Mouse (Mus musculus): Measurements from ENCODE around the gene Fank1. TPM values are rescaled to one million over a fixed set of nuclear protein-coding genes. Genes with fewer than 3 reads are reported as not detected.
A peak's percentile ranks its signal among the peaks of the same experiment; 100 is the strongest.

The Fank1 gene
- polyA plus RNA-seq, 1 experiment from 2014 or later: 0.25 TPM

DNA sequence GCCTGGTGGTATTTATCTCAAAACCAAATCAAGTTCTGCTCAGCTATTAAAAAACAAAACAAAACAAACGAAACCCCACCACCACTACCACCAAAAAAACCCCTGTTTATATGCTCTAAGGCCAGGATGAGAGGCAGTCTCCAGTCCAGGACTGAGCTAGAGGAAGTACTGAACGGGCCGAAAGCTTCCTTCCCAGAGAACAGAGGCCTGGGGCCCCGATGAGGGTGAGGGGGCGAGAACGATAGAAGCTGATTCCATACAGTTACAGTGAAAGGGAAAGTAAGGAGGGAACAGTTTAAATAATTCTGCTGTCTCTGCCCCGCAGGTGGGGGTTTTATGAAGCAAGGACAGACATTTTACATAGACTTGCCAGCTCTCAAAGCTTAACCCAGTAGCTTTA lies 52.9 kb downstream of the Fank1 start:
- 55% methylated on average over 7 of the region's 7 CpGs for WGBS
- no peaks in the 10 kb centered on the region for H3K27me3 ChIP-seq (ENCODE audit: control insufficient read depth, insufficient read depth, low read length)
- no peak overlapping the region for H3K4me2 ChIP-seq (ENCODE audit: low read depth, low read length)
- no peak for ATAC-seq (replicated peaks; ENCODE audit: extremely low read depth, insufficient read depth, low FRiP score)
- peaks cover 3% of the 10 kb centered on the region; the same call in 1 of the 2 replicates for H3K4me1 ChIP-seq (ENCODE audit: control insufficient read depth, insufficient read depth, low read length)
- no peaks in the 10 kb centered on the region for H3K9me3 ChIP-seq (replicated peaks; ENCODE audit: control insufficient read depth, low read length)
- no peak overlapping the region for H3K9ac ChIP-seq (ENCODE audit: low read length)
- H3K4me3 ChIP-seq (ENCODE audit: low read length): no peak overlapping the region
- H3K27ac ChIP-seq (ENCODE audit: low read length): no peak overlapping the region
- H3K36me3 ChIP-seq (ENCODE audit: control insufficient read depth, insufficient read depth): no peaks in the 10 kb centered on the region

DNA sequence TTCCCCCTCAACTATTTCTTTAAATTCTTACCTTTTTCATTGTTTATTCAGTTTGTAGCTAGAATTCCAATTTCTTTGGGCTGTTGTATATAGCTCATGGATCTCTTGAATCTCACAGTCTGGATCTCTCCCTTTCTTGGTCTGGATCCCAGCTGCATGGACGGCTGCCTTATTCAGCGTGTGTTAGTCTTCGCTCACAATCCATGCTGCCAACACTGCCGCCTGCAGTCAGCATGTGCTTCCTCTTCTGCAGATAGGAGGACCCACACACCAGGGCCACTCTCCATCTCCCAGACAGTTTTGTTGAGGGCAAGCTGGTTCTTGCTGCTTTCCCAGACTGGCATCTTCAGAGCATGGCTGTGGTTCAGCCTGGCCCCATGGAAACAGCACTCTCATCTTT lies 62.9 kb downstream of the Fank1 start:
- Histone ChIP-seq H3K4me2 (ENCODE audit: low read depth, low read length) (no peak overlapping the region), H3K27me3 (ENCODE audit: control insufficient read depth, insufficient read depth, low read length) (no peaks in the 10 kb centered on the region), H3K4me1 (ENCODE audit: control insufficient read depth, insufficient read depth, low read length) (no peaks in the 10 kb centered on the region), H3K4me3 (ENCODE audit: low read length) (no peak overlapping the region), H3K9ac (ENCODE audit: low read length) (no peak overlapping the region), H3K36me3 (ENCODE audit: control insufficient read depth, insufficient read depth) (no peaks in the 10 kb centered on the region), H3K9me3 (replicated peaks; ENCODE audit: control insufficient read depth, low read length) (no peaks in the 10 kb centered on the region), H3K27ac (ENCODE audit: low read length) (no peak overlapping the region)
- no peak for ATAC-seq (replicated peaks; ENCODE audit: extremely low read depth, insufficient read depth, low FRiP score)
- 61% methylated on average over 4 of the region's 4 CpGs for WGBS

DNA sequence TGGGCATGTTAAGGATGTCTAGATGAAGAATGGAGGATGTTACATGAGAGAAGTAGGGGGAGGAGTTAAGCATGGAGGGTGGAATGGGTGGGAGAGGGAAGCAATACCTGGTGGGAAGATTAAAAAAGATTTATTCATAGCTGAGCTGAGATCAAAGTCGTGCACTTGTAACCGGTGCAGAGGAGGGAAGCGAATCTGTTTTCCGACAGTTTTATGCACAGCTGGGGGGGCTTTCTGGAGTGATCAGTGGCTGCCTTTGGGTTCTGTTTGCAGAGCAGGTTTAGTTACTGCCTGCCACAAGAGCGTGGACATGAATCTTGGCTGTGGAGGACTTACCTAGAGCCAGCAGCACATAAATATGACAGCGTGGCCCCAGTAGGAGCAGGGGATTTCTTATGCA lies 65.4 kb downstream of the Fank1 start:
- H3K9ac ChIP-seq (ENCODE audit: low read length): no peak overlapping the region
- no peak overlapping the region for H3K4me3 ChIP-seq (ENCODE audit: low read length)
- H3K27me3 ChIP-seq (ENCODE audit: control insufficient read depth, insufficient read depth, low read length): no peaks in the 10 kb centered on the region
- no peak for ATAC-seq (replicated peaks; ENCODE audit: extremely low read depth, insufficient read depth, low FRiP score)
- H3K27ac ChIP-seq (ENCODE audit: low read length): no peak overlapping the region
- H3K4me1 ChIP-seq (ENCODE audit: control insufficient read depth, insufficient read depth, low read length): 0 out of 2 replicates have a peak, but pooled peaks cover under 1% of the 10 kb centered on the region
- H3K4me2 ChIP-seq (ENCODE audit: low read depth, low read length): no peak overlapping the region
- no peaks in the 10 kb centered on the region for H3K36me3 ChIP-seq (ENCODE audit: control insufficient read depth, insufficient read depth)
- WGBS: 71% methylated on average over 6 of the region's 6 CpGs
- no peaks in the 10 kb centered on the region for H3K9me3 ChIP-seq (replicated peaks; ENCODE audit: control insufficient read depth, low read length)

DNA sequence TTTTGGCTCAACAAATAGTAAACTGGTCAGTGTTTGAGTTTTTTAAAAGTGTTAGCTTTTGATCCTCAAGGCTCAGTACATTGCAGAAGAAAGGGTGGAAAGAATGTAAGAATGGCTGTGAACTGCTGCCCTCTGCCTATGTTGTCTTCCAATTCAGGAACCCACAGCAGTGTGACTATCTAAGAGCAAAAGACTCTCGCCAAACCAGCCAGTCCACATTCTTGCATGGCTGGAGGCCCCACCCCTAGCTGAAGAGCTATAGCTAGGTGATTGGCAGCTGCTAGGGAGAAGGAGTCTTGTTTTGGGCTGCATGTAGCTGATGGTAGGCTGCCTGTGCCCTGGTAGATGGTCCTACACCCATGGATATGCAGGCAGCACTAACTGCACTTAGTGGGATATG lies 70.5 kb downstream of the Fank1 start:
- no peak overlapping the region for H3K9ac ChIP-seq (ENCODE audit: low read length)
- no peak overlapping the region for H3K4me2 ChIP-seq (ENCODE audit: low read depth, low read length)
- ATAC-seq (replicated peaks; ENCODE audit: extremely low read depth, insufficient read depth, low FRiP score): no peak
- no peaks in the 10 kb centered on the region for H3K27me3 ChIP-seq (ENCODE audit: control insufficient read depth, insufficient read depth, low read length)
- H3K4me1 ChIP-seq (ENCODE audit: control insufficient read depth, insufficient read depth, low read length): peaks cover 9% of the 10 kb centered on the region; the same call in 1 of the 2 replicates
- H3K27ac ChIP-seq (ENCODE audit: low read length): no peak overlapping the region
- H3K36me3 ChIP-seq (ENCODE audit: control insufficient read depth, insufficient read depth): no peaks in the 10 kb centered on the region
- H3K9me3 ChIP-seq (replicated peaks; ENCODE audit: control insufficient read depth, low read length): no peaks in the 10 kb centered on the region
- H3K4me3 ChIP-seq (ENCODE audit: low read length): no peak overlapping the region
- WGBS: 33% methylated on average over 1 of the region's 1 CpGs

DNA sequence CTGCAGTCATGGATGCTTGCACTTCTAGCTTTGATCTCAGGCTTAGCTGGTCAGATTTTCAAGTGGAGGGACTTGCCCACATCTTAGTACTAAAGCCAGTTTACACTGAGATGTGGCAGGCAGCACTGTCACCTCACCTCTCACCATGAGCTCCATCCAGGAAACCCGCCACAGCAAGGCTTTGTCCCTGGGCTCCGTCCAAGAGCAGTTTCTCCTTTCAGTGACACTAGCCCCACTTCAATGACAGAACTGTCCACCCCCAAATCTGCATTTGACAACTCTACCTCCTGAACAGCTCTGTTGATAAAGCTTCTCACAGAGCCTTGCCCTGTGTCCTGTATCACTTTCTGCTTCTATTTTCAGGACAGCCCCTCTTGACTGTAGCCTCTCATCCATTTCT lies 71.5 kb downstream of the Fank1 start:
- WGBS: 40% methylated on average over 2 of the region's 2 CpGs
- Histone ChIP-seq H3K4me3 (ENCODE audit: low read length) (no peak overlapping the region), H3K27ac (ENCODE audit: low read length) (peak overlapping the region; percentile 46; the same call in 1 of the 2 replicates), H3K9ac (ENCODE audit: low read length) (no peak overlapping the region), H3K4me2 (ENCODE audit: low read depth, low read length) (no peak overlapping the region), H3K36me3 (ENCODE audit: control insufficient read depth, insufficient read depth) (no peaks in the 10 kb centered on the region), H3K9me3 (replicated peaks; ENCODE audit: control insufficient read depth, low read length) (no peaks in the 10 kb centered on the region), H3K27me3 (ENCODE audit: control insufficient read depth, insufficient read depth, low read length) (no peaks in the 10 kb centered on the region), H3K4me1 (ENCODE audit: control insufficient read depth, insufficient read depth, low read length) (peaks cover 9% of the 10 kb centered on the region; the same call in 1 of the 2 replicates)
- ATAC-seq (replicated peaks; ENCODE audit: extremely low read depth, insufficient read depth, low FRiP score): peak; percentile 74

DNA sequence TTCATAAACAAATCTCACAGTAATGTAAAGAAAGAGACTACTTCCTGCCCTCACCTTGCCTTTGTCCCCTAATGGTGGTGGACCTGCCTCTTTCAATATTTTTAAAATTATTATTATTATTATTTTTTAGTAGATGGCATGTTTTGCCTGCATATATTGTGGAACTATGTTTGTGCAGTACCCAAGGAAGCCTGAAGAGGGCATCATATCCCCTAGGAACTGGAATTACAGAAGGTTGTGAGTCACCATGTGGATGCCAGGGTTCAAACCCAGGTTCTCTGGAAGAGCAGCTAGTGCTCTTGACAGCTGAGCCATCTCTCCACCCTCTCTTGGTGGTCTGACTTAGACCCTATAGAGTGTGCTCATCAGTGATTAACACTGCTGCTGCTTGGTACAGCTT lies 74.1 kb downstream of the Fank1 start:
- H3K4me2 ChIP-seq (ENCODE audit: low read depth, low read length): no peak overlapping the region
- ATAC-seq (replicated peaks; ENCODE audit: extremely low read depth, insufficient read depth, low FRiP score): no peak

DNA sequence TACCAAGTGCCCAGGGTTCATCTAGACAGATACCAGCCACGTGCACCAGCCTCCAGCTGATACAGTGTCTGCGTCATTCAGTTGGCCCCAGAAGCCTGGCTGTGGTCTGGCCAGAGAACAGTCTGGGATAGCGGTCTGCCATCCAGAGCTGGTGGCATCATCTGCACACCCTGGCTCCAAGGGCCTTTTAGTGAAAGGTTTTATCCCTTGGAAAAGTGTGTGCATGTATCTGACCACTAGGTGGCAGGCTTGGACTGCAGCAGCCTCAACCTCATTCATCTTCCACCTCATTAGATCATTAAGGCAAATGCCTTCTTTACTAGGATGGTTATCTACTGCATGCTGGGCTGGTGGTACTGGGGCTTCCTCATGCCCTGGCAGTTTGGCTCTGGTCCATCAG lies 79.6 kb downstream of the Fank1 start:
- H3K27ac ChIP-seq (ENCODE audit: low read length): no peak overlapping the region
- no peak overlapping the region for H3K9ac ChIP-seq (ENCODE audit: low read length)
- H3K4me1 ChIP-seq (ENCODE audit: control insufficient read depth, insufficient read depth, low read length): no peaks in the 10 kb centered on the region
- no peaks in the 10 kb centered on the region for H3K9me3 ChIP-seq (replicated peaks; ENCODE audit: control insufficient read depth, low read length)
- H3K36me3 ChIP-seq (ENCODE audit: control insufficient read depth, insufficient read depth): no peaks in the 10 kb centered on the region
- H3K4me2 ChIP-seq (ENCODE audit: low read depth, low read length): no peak overlapping the region
- 5% methylated on average over 3 of the region's 3 CpGs for WGBS
- H3K27me3 ChIP-seq (ENCODE audit: control insufficient read depth, insufficient read depth, low read length): no peaks in the 10 kb centered on the region
- ATAC-seq (replicated peaks; ENCODE audit: extremely low read depth, insufficient read depth, low FRiP score): no peak; the same call in 1 of the 2 replicates
- H3K4me3 ChIP-seq (ENCODE audit: low read length): no peak overlapping the region

More for the DNA sequence above, 74.1 kb downstream of the Fank1 start:
- no peak overlapping the region for H3K4me3 ChIP-seq (ENCODE audit: low read length)
- no peaks in the 10 kb centered on the region for H3K36me3 ChIP-seq (ENCODE audit: control insufficient read depth, insufficient read depth)
- no peak overlapping the region for H3K9ac ChIP-seq (ENCODE audit: low read length)
- H3K27me3 ChIP-seq (ENCODE audit: control insufficient read depth, insufficient read depth, low read length): no peaks in the 10 kb centered on the region
- H3K27ac ChIP-seq (ENCODE audit: low read length): no peak overlapping the region
- H3K4me1 ChIP-seq (ENCODE audit: control insufficient read depth, insufficient read depth, low read length): peaks cover 9% of the 10 kb centered on the region; the same call in 1 of the 2 replicates
- no peaks in the 10 kb centered on the region for H3K9me3 ChIP-seq (replicated peaks; ENCODE audit: control insufficient read depth, low read length)

DNA sequence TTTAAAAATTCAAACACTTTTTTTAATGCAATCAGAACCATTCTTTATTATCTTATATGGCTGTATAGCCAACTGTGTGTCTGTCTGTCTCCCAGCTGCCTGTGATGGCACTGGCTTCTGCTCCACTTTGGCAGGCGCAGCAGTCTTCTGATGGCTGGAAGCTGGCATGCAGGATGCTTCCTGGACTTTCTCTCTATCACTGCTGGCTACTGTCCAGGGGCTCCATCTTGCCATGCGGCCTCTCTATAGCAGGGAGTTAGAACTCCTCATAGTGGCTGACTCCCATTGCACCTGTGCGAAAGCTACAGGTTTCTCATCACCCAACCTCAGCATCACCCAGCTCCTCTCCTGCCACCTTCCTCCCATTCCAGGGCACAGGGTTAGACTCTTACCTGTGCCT lies 81.8 kb downstream of the Fank1 start:
- Histone ChIP-seq H3K4me3 (ENCODE audit: low read length) (no peak overlapping the region), H3K9me3 (replicated peaks; ENCODE audit: control insufficient read depth, low read length) (no peaks in the 10 kb centered on the region), H3K4me1 (ENCODE audit: control insufficient read depth, insufficient read depth, low read length) (no peaks in the 10 kb centered on the region), H3K27ac (ENCODE audit: low read length) (no peak overlapping the region), H3K36me3 (ENCODE audit: control insufficient read depth, insufficient read depth) (no peaks in the 10 kb centered on the region), H3K4me2 (ENCODE audit: low read depth, low read length) (no peak overlapping the region), H3K27me3 (ENCODE audit: control insufficient read depth, insufficient read depth, low read length) (no peaks in the 10 kb centered on the region), H3K9ac (ENCODE audit: low read length) (no peak overlapping the region)
- WGBS: 81% methylated on average over 3 of the region's 3 CpGs
- ATAC-seq (replicated peaks; ENCODE audit: extremely low read depth, insufficient read depth, low FRiP score): no peak

DNA sequence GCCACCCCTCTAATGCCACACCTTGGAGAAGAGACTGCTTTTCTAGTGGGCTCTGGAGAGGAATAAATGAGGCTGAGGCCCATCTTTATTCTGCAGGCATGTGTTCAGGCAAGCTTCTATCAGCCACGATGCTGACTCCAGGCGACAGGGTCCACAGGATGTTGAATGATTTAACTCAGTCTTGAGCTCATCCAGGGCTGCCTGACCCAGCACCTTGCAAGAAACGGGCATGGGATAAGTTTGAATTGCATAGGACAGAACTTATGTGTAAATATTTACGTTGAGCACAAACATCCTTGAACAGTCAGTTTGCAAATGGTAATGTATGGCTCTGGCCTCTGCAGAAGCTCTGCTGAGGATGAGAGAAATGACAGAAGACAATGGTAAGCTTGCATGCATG lies 82.9 kb downstream of the Fank1 start:
- no peaks in the 10 kb centered on the region for H3K27me3 ChIP-seq (ENCODE audit: control insufficient read depth, insufficient read depth, low read length)
- H3K27ac ChIP-seq (ENCODE audit: low read length): no peak overlapping the region
- no peaks in the 10 kb centered on the region for H3K4me1 ChIP-seq (ENCODE audit: control insufficient read depth, insufficient read depth, low read length)
- 64% methylated on average over 4 of the region's 4 CpGs for WGBS
- no peak overlapping the region for H3K4me3 ChIP-seq (ENCODE audit: low read length)
- no peak for ATAC-seq (replicated peaks; ENCODE audit: extremely low read depth, insufficient read depth, low FRiP score)
- H3K36me3 ChIP-seq (ENCODE audit: control insufficient read depth, insufficient read depth): no peaks in the 10 kb centered on the region
- H3K4me2 ChIP-seq (ENCODE audit: low read depth, low read length): no peak overlapping the region
- no peaks in the 10 kb centered on the region for H3K9me3 ChIP-seq (replicated peaks; ENCODE audit: control insufficient read depth, low read length)
- no peak overlapping the region for H3K9ac ChIP-seq (ENCODE audit: low read length)

DNA sequence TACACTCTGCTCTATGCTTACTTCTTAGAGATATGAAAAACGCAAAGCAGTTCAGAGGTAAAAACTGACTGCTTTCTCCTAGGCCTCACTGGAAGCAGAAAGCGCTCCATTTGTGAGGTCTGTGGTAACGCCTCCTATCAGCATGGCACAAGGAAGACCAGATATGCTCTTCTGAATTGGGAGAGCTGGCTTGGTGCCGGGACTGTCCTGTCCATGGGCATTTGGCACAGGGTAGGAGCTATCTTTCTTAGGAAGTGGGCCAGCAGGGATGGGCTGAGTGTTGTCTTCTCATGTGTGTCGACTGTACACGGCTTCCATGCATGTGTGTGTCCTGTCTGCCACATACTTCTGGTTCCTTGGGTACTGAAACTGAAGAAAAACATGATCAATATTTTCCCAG lies 85.6 kb downstream of the Fank1 start:
- H3K4me3 ChIP-seq (ENCODE audit: low read length): no peak overlapping the region
- no peak overlapping the region for H3K4me2 ChIP-seq (ENCODE audit: low read depth, low read length)
- WGBS: 83% methylated on average over 6 of the region's 6 CpGs
- H3K27ac ChIP-seq (ENCODE audit: low read length): no peak overlapping the region
- H3K4me1 ChIP-seq (ENCODE audit: control insufficient read depth, insufficient read depth, low read length): no peaks in the 10 kb centered on the region
- H3K36me3 ChIP-seq (ENCODE audit: control insufficient read depth, insufficient read depth): no peaks in the 10 kb centered on the region
- H3K9ac ChIP-seq (ENCODE audit: low read length): no peak overlapping the region
- no peaks in the 10 kb centered on the region for H3K9me3 ChIP-seq (replicated peaks; ENCODE audit: control insufficient read depth, low read length)
- ATAC-seq (replicated peaks; ENCODE audit: extremely low read depth, insufficient read depth, low FRiP score): no peak
- H3K27me3 ChIP-seq (ENCODE audit: control insufficient read depth, insufficient read depth, low read length): no peaks in the 10 kb centered on the region

All from heart, embryonic 16.5 days (tissue).